Mouse (Mus musculus): ENCODE results near the gene Gsk3a.

- no peak for TF ChIP-seq MAFK (IDR thresholded peaks at IDR 0.05; ENCODE audit: insufficient read depth, low read depth, low read length)
- TF ChIP-seq ZNF384 (IDR thresholded peaks at IDR 0.05; ENCODE audit: low read depth, low read length), result no peak
- no peak for TF ChIP-seq ZC3H11A (IDR thresholded peaks at IDR 0.05; ENCODE audit: borderline replicate concordance, low read depth, low read length)
- no peak for TF ChIP-seq HCFC1 (IDR thresholded peaks at IDR 0.05; ENCODE audit: borderline replicate concordance, insufficient read depth, low read length)
Measured at GRCm38 (mm10) chr7:25251822-25252221, 14.2 kb upstream of the Gsk3a start.

All from ES-E14 (cell line).